Mouse (Mus musculus) C2C12 (cell line): ENCODE data around the gene Dek.

ENCODE experiments used
- CEBPB ChIP-seq: IDR thresholded peaks from one replicate; pipeline ENCODE4 v1.6.1; 2011; ENCODE audit warnings: low read depth, mild to moderate bottlenecking, control low read depth, moderate library complexity
- CTCF ChIP-seq: IDR thresholded peaks from one replicate; pipeline ENCODE4 v1.5.1; 2011; ENCODE audit not compliant: control insufficient read depth, insufficient read depth, insufficient read length
- MAX ChIP-seq: IDR thresholded peaks from one replicate; pipeline ENCODE4 v1.6.1; 2011; ENCODE audit warnings: mild to moderate bottlenecking, control low read depth
- USF1 ChIP-seq: IDR thresholded peaks from one replicate; pipeline ENCODE4 v1.6.1; 2011; ENCODE audit warnings: low read depth, mild to moderate bottlenecking, control low read depth, moderate library complexity

- TF ChIP-seq CTCF = no peak
- TF ChIP-seq USF1 = no peak
- TF ChIP-seq MAX = no peak
- TF ChIP-seq CEBPB = no peak
Observed at GRCm38 (mm10) chr13:47053971-47054370, 52.0 kb downstream of the Dek start.
